Mouse (Mus musculus) hindbrain, embryonic 14.5 days (tissue): Measurements from ENCODE around the gene Zfp345. TPM values are rescaled to one million over a fixed set of nuclear protein-coding genes. Genes with fewer than 3 reads are reported as not detected.
"Not testable (repeated sequence)": the region's sequence is repeated elsewhere in the genome, so short reads cannot be mapped to it uniquely, and the experiment has no call there.

ENCODE experiments used
- ATAC-seq: fragments of 200-750 bp; cut with Nextera tagmentation; 2 replicates; pipeline ENCODE4 v1.8.0; 2017; ENCODE audit warnings: moderate number of reproducible peaks, mild to moderate bottlenecking, moderate TSS enrichment, moderate library complexity; ENCODE audit not compliant: low FRiP score
- DNase-seq: peaks from one replicate; pipeline ENCODE4 v3.0.0-alpha.2; 2015; ENCODE audit warnings: low spot score
- H3K27ac ChIP-seq: fragments of 300-500 bp; sonication (generic); 2 replicates; pipeline ENCODE4 v1.5.1; 2014; ENCODE audit warnings: mild to moderate bottlenecking, moderate library complexity
- H3K27me3 ChIP-seq: fragments of 300-500 bp; sonication (generic); 2 replicates; pipeline ENCODE4 v1.6.1; 2014; ENCODE audit warnings: mild to moderate bottlenecking, low read length, mixed read lengths; ENCODE audit not compliant: control insufficient read depth, insufficient read depth
- H3K36me3 ChIP-seq: fragments of 300-500 bp; sonication (generic); replicated peaks from 2 replicates; pipeline ENCODE4 v1.6.1; 2014; ENCODE audit not compliant: control insufficient read depth, insufficient read depth
- H3K4me1 ChIP-seq: fragments of 300-500 bp; sonication (generic); replicated peaks from 2 replicates; pipeline ENCODE4 v1.6.1; 2014; ENCODE audit warnings: antibody characterized with exemption, low read length, mixed read lengths; ENCODE audit not compliant: control insufficient read depth, insufficient read depth
- H3K4me2 ChIP-seq: fragments of 300-500 bp; sonication (generic); replicated peaks from 2 replicates; pipeline ENCODE4 v1.6.1; 2014; ENCODE audit warnings: mild to moderate bottlenecking, moderate library complexity
- H3K4me3 ChIP-seq: fragments of 300-500 bp; sonication (generic); replicated peaks from 2 replicates; pipeline ENCODE4 v1.5.1; 2014; ENCODE audit warnings: mild to moderate bottlenecking, low read length
- H3K9ac ChIP-seq: fragments of 300-500 bp; sonication (generic); 2 replicates; pipeline ENCODE4 v1.6.1; 2014
- H3K9me3 ChIP-seq: fragments of 300-500 bp; sonication (generic); 2 replicates; pipeline ENCODE4 v1.6.1; 2016; ENCODE audit warnings: low read length; ENCODE audit not compliant: control insufficient read depth
- WGBS: fragments of 180-500 bp; shearing (Covaris S2); extraction: QIAGEN DNeasy Blood & Tissue Kit; methylation state at CpG from one replicate; pipeline ENCODE4 v1.1.7; 2014; 5-methylcytosine and 5-hydroxymethylcytosine counted together
- polyA plus RNA-seq: library from polyadenylated mRNA; unstranded; fragments of >200 nt; fragmentation: Nextera tagmentation; extraction: Ambion mirVana; gene quantifications from 2 replicates; pipeline ENCODE4 v1.2.1, GENCODE M21; 2014

Zfp345 gene
- 0.08 and 0.13 TPM in 2 replicates for polyA plus RNA-seq

- H3K4me2 ChIP-seq, DNase-seq, H3K27me3 ChIP-seq, H3K4me1 ChIP-seq, ATAC-seq, H3K9me3 ChIP-seq, H3K36me3 ChIP-seq, H3K27ac ChIP-seq, H3K4me3 ChIP-seq, H3K9ac ChIP-seq: not testable (repeated sequence)
- WGBS: 78% methylated on average over 7 of the region's 8 CpGs
These were observed at the start of gene Zfp345 for GRCm38 (mm10) chr2:150484939-150485778. Zfp345 (minus strand) TSS chr2:150485091.

GRCm38 (mm10) chr2:150525703-150526207 lies 40.9 kb upstream of the Zfp345 start:
- no peaks in the 10 kb centered on the region for H3K36me3 ChIP-seq
- ATAC-seq (0 out of 2 replicates have a peak, but pooled peaks have one; percentile 37), DNase-seq (no peak)
- peaks cover 13% of the 10 kb centered on the region; the same call in 1 of the 2 replicates for H3K27me3 ChIP-seq
- H3K4me3 ChIP-seq: peak overlapping the region; percentile 43
- peaks cover 6% of the 10 kb centered on the region; the same call in 1 of the 2 replicates for H3K4me1 ChIP-seq
- peak overlapping the region; percentile 50 for H3K9ac ChIP-seq
- 3% methylated on average over 42 of the region's 42 CpGs for WGBS
- no peak overlapping the region for H3K27ac ChIP-seq
- peak overlapping the region; percentile 77 for H3K4me2 ChIP-seq
- no peaks in the 10 kb centered on the region for H3K9me3 ChIP-seq

DNA sequence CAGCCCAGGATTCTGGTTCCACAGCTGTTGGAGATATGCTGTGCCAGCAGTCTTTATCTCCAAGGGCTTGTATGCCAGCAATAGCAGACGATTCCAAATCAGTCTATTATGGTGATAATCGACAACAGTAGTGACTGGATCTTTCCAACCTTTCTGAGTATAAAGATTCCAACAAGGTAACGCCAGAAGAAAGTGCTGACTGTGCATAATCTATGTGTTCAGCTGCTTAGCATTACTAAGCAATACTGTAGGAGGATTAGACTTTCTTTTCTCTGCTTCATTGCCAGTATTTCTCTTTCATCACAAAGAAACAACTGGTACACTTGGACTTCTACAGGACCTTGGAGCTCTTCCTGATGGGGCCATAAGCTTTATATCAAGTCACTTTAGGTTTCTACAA lies 27.9 kb upstream of the Zfp345 start:
- no peaks in the 10 kb centered on the region for H3K27me3 ChIP-seq
- no peak overlapping the region for H3K4me2 ChIP-seq
- no peak overlapping the region for H3K9ac ChIP-seq
- no peaks in the 10 kb centered on the region for H3K9me3 ChIP-seq
- DNase-seq: no peak
- WGBS: 84% methylated on average over 3 of the region's 3 CpGs
- no peak overlapping the region for H3K4me3 ChIP-seq
- H3K4me1 ChIP-seq: no peaks in the 10 kb centered on the region
- ATAC-seq: no peak
- no peaks in the 10 kb centered on the region for H3K36me3 ChIP-seq
- no peak overlapping the region for H3K27ac ChIP-seq

GRCm38 (mm10) chr2:150500124-150500973 lies 15.5 kb upstream of the Zfp345 start:
- not testable (repeated sequence) for H3K27ac ChIP-seq, H3K27me3 ChIP-seq, DNase-seq, H3K36me3 ChIP-seq, H3K4me1 ChIP-seq, H3K9me3 ChIP-seq, H3K9ac ChIP-seq, ATAC-seq
- WGBS: 44% methylated on average over 60 of the region's 60 CpGs
- peak overlapping the region; percentile 26 for H3K4me3 ChIP-seq
- H3K4me2 ChIP-seq: peak overlapping the region; percentile 41

DNA sequence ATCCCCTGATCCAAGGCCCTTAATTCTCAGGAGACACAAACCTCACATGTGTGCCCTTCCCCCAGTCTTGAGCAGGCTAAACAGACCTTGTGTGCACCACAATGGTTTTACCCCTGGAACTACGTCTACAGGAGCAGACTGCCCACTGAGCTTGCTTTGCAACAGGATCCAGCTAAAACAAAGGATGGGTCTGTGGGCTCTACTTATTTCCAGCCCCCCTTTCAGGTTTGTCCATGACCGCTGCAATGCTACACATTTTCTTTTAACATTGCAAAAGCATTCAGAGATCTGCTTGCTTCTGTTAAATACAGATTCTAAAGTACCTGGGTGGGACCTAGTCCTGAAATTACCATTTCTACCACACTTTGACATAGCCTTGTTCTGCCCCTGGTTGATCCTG lies 8.1 kb upstream of the Zfp345 start:
- Histone ChIP-seq H3K4me1 (no peaks in the 10 kb centered on the region), H3K9me3 (no peaks in the 10 kb centered on the region), H3K9ac (no peak overlapping the region), H3K27me3 (no peaks in the 10 kb centered on the region), H3K36me3 (no peaks in the 10 kb centered on the region), H3K27ac (no peak overlapping the region), H3K4me3 (no peak overlapping the region), H3K4me2 (no peak overlapping the region)
- ATAC-seq: no peak
- 71% methylated on average over 2 of the region's 2 CpGs for WGBS
- DNase-seq: no peak

- DNase-seq (peak; percentile 31), ATAC-seq (peak; percentile 99)
- H3K4me1 ChIP-seq, H3K9me3 ChIP-seq, H3K27me3 ChIP-seq, H3K36me3 ChIP-seq: not testable (repeated sequence)
- WGBS: under 1% methylated on average over 18 of the region's 18 CpGs
- peak within 1 kb of the TSS; percentile 64 for H3K27ac ChIP-seq
- H3K4me2 ChIP-seq: peak within 1 kb of the TSS; percentile 61
- H3K4me3 ChIP-seq: peak within 1 kb of the TSS; percentile 43
- H3K9ac ChIP-seq: peak within 1 kb of the TSS; percentile 73
These were observed 33.5 kb downstream of the Zfp345 start, which contains the start of gene Zfp442 for GRCm38 (mm10) chr2:150451180-150451919. Zfp442 (minus strand) TSS chr2:150451486.

DNA sequence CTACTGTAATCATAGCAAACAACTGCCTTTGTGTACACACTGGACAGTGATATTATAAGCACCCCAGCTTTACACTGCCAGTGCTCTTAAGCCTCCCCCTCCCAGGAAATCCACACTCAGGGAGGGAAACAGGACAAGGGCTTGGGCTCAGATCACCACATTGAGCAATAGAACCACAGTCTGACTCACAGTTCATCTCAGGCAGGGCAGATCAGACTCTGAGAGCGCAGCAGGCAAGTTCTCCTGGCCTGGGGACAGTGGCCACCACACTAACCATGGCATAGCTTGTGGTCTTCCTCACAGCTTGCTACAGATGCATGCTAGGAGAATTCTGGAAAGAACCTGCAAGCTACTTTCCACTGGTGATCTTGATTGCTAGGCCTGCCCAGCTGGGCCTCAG lies 45.8 kb downstream of the Zfp345 start:
- peaks cover 27% of the 10 kb centered on the region for H3K9me3 ChIP-seq
- not testable (repeated sequence) for H3K4me1 ChIP-seq, H3K9ac ChIP-seq, H3K36me3 ChIP-seq, H3K4me2 ChIP-seq, ATAC-seq, H3K27ac ChIP-seq, H3K4me3 ChIP-seq, H3K27me3 ChIP-seq, DNase-seq
- WGBS: 91% methylated on average over 1 of the region's 1 CpGs
